Mouse (Mus musculus): Measurements from ENCODE around the gene Gm8297. TPM values are rescaled to one million over a fixed set of nuclear protein-coding genes. Genes with fewer than 3 reads are reported as not detected.
"Not testable (repeated sequence)": the region's sequence is repeated elsewhere in the genome, so short reads cannot be mapped to it uniquely, and the experiment has no call there.

Gene Gm8297
- polyA plus RNA-seq (2014; fragmentation: Nextera tagmentation; extraction: Ambion mirVana), result not detected in 2 replicates

GRCm38 (mm10) chr14:4983635-4984034, at the start of gene Gm8297:
TSS of gene Gm8297 (plus strand) at chr14:4983935.
- DNase-seq (ENCODE audit: low spot score); H3K9ac ChIP-seq (ENCODE audit: low read length); H3K4me3 ChIP-seq (ENCODE audit: low read depth, low read length); H3K36me3 ChIP-seq (ENCODE audit: control insufficient read depth, insufficient read depth, low read length); H3K27ac ChIP-seq (ENCODE audit: low read depth, low read length); H3K4me1 ChIP-seq (ENCODE audit: control insufficient read depth, insufficient read depth, low read length); ATAC-seq; H3K9me3 ChIP-seq (replicated peaks; ENCODE audit: control insufficient read depth, low read length); H3K4me2 ChIP-seq (ENCODE audit: low read length); H3K27me3 ChIP-seq (replicated peaks; ENCODE audit: control insufficient read depth, insufficient read depth, low read length): not testable (repeated sequence)

GRCm38 (mm10) chr14:5015591-5015990, 31.9 kb downstream of the Gm8297 start, which contains the start of gene Gm3298:
TSS of gene Gm3298 (plus strand) at chr14:5015891.
- not testable (repeated sequence) for DNase-seq (ENCODE audit: low spot score); H3K9ac ChIP-seq (ENCODE audit: low read length); H3K4me2 ChIP-seq (ENCODE audit: low read length); H3K36me3 ChIP-seq (ENCODE audit: control insufficient read depth, insufficient read depth, low read length); H3K4me1 ChIP-seq (ENCODE audit: control insufficient read depth, insufficient read depth, low read length); H3K27ac ChIP-seq (ENCODE audit: low read depth, low read length); H3K4me3 ChIP-seq (ENCODE audit: low read depth, low read length); H3K9me3 ChIP-seq (replicated peaks; ENCODE audit: control insufficient read depth, low read length); ATAC-seq; H3K27me3 ChIP-seq (replicated peaks; ENCODE audit: control insufficient read depth, insufficient read depth, low read length)
- no CpG with 5 or more reads among the region's 2 CpGs for WGBS

Other genes starting within 250 kb of the Gm8297 start
- not detected in 2 replicates for gene Gm9602, start 207.6 kb upstream of the Gm8297 start, polyA plus RNA-seq (2014; fragmentation: Nextera tagmentation; extraction: Ambion mirVana)
- not detected in 2 replicates for gene Gm3269, start 145.8 kb upstream of the Gm8297 start, polyA plus RNA-seq (2014; fragmentation: Nextera tagmentation; extraction: Ambion mirVana)
- 2.4 and 3.7 TPM in 2 replicates for gene Gm3264, start 128.4 kb upstream of the Gm8297 start, polyA plus RNA-seq (2014; fragmentation: Nextera tagmentation; extraction: Ambion mirVana)
- 0.15 TPM in 1 of 2 replicates, not detected in the other for gene Gm3278, start 91.5 kb upstream of the Gm8297 start, polyA plus RNA-seq (2014; fragmentation: Nextera tagmentation; extraction: Ambion mirVana)
- gene Gm3298, start 32.0 kb downstream of the Gm8297 start, polyA plus RNA-seq (2014; fragmentation: Nextera tagmentation; extraction: Ambion mirVana), result not detected in 2 replicates
- gene 4930555G01Rik, start 66.7 kb downstream of the Gm8297 start, polyA plus RNA-seq (2014; fragmentation: Nextera tagmentation; extraction: Ambion mirVana), result not detected in 2 replicates
- gene Gm8281, start 87.1 kb downstream of the Gm8297 start, polyA plus RNA-seq (2014; fragmentation: Nextera tagmentation; extraction: Ambion mirVana), result 8.2 and 9.9 TPM in 2 replicates
- not detected in 2 replicates for gene Gm8279, start 147.6 kb downstream of the Gm8297 start, polyA plus RNA-seq (2014; fragmentation: Nextera tagmentation; extraction: Ambion mirVana)
- gene Gm3317, start 180.6 kb downstream of the Gm8297 start, polyA plus RNA-seq (2014; fragmentation: Nextera tagmentation; extraction: Ambion mirVana), result not detected in 2 replicates
- gene Gm8271, start 201.9 kb downstream of the Gm8297 start, polyA plus RNA-seq (2014; fragmentation: Nextera tagmentation; extraction: Ambion mirVana), result not detected in 2 replicates